Comparison of ENCODE assay signal across 10 mouse cellular contexts in the genomic region with DNA sequence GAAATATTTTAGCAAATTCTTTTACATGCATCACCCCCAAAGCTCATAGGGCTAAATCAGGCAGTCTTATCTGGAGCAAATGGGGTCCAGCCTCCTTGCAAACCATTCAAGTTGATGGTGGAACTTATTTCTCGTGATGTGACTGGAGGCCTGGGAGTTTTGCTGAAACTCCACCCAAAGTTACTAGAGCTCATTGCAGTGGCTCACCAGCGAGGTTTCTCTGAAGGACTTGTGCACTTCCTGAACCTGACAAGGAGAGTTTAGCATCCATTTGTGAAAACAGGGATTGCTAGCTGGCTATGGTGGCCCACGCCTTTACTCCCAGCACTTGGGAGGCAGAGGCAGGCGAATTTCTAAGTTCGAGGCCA. TPM values are rescaled to one million over a fixed set of nuclear protein-coding genes. Genes with fewer than 3 reads are reported as not detected.
DNase-seq lines count a peak whose midpoint lies in the region; ATAC-seq and TF ChIP-seq lines count a peak whose summit lies in the region.
"Had no signal": no experiment of that assay in that cellular context is flagged by ENCODE, and none has a peak within 500 bp of the region (broad histone marks: within the 10 kb centered on the region; RNA-seq: fewer than 3 reads in every experiment).

No protein-coding gene starts in this region.

- no peak for TF ChIP-seq EP300 in stomach, postnatal 0 days (optimal IDR thresholded peaks at IDR 0.05)

- 77% methylated on average over 5 of the region's 5 CpGs for WGBS in stomach, embryonic 15.5 days
- 80% methylated on average over 5 of the region's 5 CpGs for WGBS in stomach, postnatal 0 days

- peaks cover 9% of the 10 kb centered on the region for H3K27me3 ChIP-seq in erythroblast, embryonic 14.5 days (ENCODE audit: control insufficient read depth)
- H3K27me3 ChIP-seq in stomach, embryonic 15.5 days (replicated peaks), result no peaks in the 10 kb centered on the region
- H3K27me3 ChIP-seq in stomach, postnatal 0 days (ENCODE audit: control insufficient read depth, insufficient read depth, low read length), result no peaks in the 10 kb centered on the region
- H3K27me3 ChIP-seq: neural tube, embryonic 15.5 days had no signal

- no peaks in the 10 kb centered on the region for H3K9me3 ChIP-seq in erythroblast, embryonic 14.5 days (ENCODE audit: control insufficient read depth, low read length)
- H3K9me3 ChIP-seq in stomach, embryonic 15.5 days, result no peaks in the 10 kb centered on the region
- H3K9me3 ChIP-seq in stomach, postnatal 0 days (ENCODE audit: control insufficient read depth, low read length), result no peaks in the 10 kb centered on the region
- H3K9me3 ChIP-seq: neural tube, embryonic 15.5 days had no signal

- peak overlapping the region; percentile 67 for H3K4me3 ChIP-seq in erythroblast, embryonic 14.5 days (replicated peaks)
- no peak overlapping the region for H3K4me3 ChIP-seq in layer of hippocampus, adult 2 months
- H3K4me3 ChIP-seq in stomach, embryonic 15.5 days (replicated peaks), result 0 out of 2 replicates have a peak overlapping the region, but pooled peaks have one; percentile 57
- no peak overlapping the region for H3K4me3 ChIP-seq in stomach, postnatal 0 days (ENCODE audit: low read depth, low read length)

- peak overlapping the region; percentile 79; the same call in 1 of the 2 replicates for H3K27ac ChIP-seq in layer of hippocampus, adult 2 months
- no peak overlapping the region for H3K27ac ChIP-seq in stomach, embryonic 15.5 days
- no peak overlapping the region; the same call in 1 of the 2 replicates for H3K27ac ChIP-seq in stomach, postnatal 0 days (replicated peaks)
- H3K27ac ChIP-seq: hindbrain, embryonic 14.5 days had no signal

- TF ChIP-seq CTCF in layer of hippocampus, adult 2 months (conservative IDR thresholded peaks at IDR 0.05), result no peak
- TF ChIP-seq CTCF in stomach, postnatal 0 days (IDR thresholded peaks at IDR 0.05; ENCODE audit: low read depth), result no peak

- H3K4me2 ChIP-seq in stomach, embryonic 15.5 days, result no peak overlapping the region; the same call in 1 of the 2 replicates
- H3K4me2 ChIP-seq in stomach, postnatal 0 days (replicated peaks; ENCODE audit: low read depth), result no peak overlapping the region

- no peak for ATAC-seq in erythroblast, adult 5-6 weeks (replicated peaks; ENCODE audit: low FRiP score, poor library complexity, severe bottlenecking)
- no peak for ATAC-seq in stomach, embryonic 15.5 days (ENCODE audit: insufficient read depth, low FRiP score, low read depth)
- ATAC-seq in stomach, postnatal 0 days (ENCODE audit: low FRiP score, low TSS enrichment), result no peak

- H3K9ac ChIP-seq in stomach, embryonic 15.5 days, result no peak overlapping the region
- no peak overlapping the region for H3K9ac ChIP-seq in stomach, postnatal 0 days (ENCODE audit: low read length)

- DNase-seq in layer of hippocampus, adult 2 months (ENCODE audit: low spot score in 2 of 2), result no peak
- DNase-seq in layer of hippocampus, postnatal 14 days (ENCODE audit: low spot score in 2 of 2), result no peak
- no peak for DNase-seq in stomach, postnatal 0 days (ENCODE audit: low spot score)
- no peak for DNase-seq in thymus, postnatal 0 days (ENCODE audit: low spot score)
- DNase-seq in testis, postnatal 14 days (ENCODE audit: low spot score), result no peak

- H3K4me1 ChIP-seq in erythroblast, embryonic 14.5 days (ENCODE audit: control insufficient read depth), result peaks cover 24% of the 10 kb centered on the region
- H3K4me1 ChIP-seq in stomach, embryonic 15.5 days, result peaks cover 21% of the 10 kb centered on the region
- H3K4me1 ChIP-seq in stomach, postnatal 0 days (replicated peaks; ENCODE audit: control insufficient read depth, insufficient read depth), result 0 out of 2 replicates have a peak, but pooled peaks cover 3% of the 10 kb centered on the region

- no peaks in the 10 kb centered on the region for H3K36me3 ChIP-seq in erythroblast, embryonic 14.5 days (ENCODE audit: control insufficient read depth)
- H3K36me3 ChIP-seq in stomach, embryonic 15.5 days, result no peaks in the 10 kb centered on the region
- H3K36me3 ChIP-seq in stomach, postnatal 0 days (ENCODE audit: control insufficient read depth, insufficient read depth, low read length), result no peaks in the 10 kb centered on the region
- H3K36me3 ChIP-seq: neural tube, embryonic 15.5 days had no signal

RNA-seq across cellular contexts. Expression of gene Zdhhc18, which starts 15.9 kb away (rescaled TPM):
- polyA plus RNA-seq in erythroblast, embryonic 14.5 days (2012), result 0.25 and 0.43 TPM in 2 replicates
- total RNA-seq in erythroblast, adult 5-6 weeks (2015; ENCODE audit: low replicate concordance), result 4.4 and 8.8 TPM in 2 replicates
- total RNA-seq in erythroblast, adult 5-6 weeks (2017; ENCODE audit: low replicate concordance), result 3.8 and 8.8 TPM in 2 replicates
- total RNA-seq in layer of hippocampus, adult 2 months (2021), result 10 to 100 TPM; 37.1 to 38.0 TPM
- 10 to 100 TPM; 30.0 to 36.7 TPM for total RNA-seq in layer of hippocampus, postnatal 14 days (2021)
- 5.4 and 5.8 TPM in 2 replicates for polyA plus RNA-seq in stomach, embryonic 15.5 days (2015; fragmentation: Nextera tagmentation; extraction: Ambion mirVana)
- polyA plus RNA-seq in stomach, postnatal 0 days (2015; fragmentation: Nextera tagmentation; extraction: Ambion mirVana), result 1.6 and 3.6 TPM in 2 replicates
- 6.7 and 10.5 TPM in 2 replicates for polyA plus RNA-seq in thymus, postnatal 0 days (2015; fragmentation: Nextera tagmentation; extraction: Ambion mirVana)

RNA-seq across cellular contexts. Expression of gene Sfn, which starts 32.1 kb away (rescaled TPM):
- 0.06 and 0.22 TPM in 2 replicates for polyA plus RNA-seq in erythroblast, embryonic 14.5 days (2012)
- 0.84 TPM in 1 of 2 replicates, not detected in the other for total RNA-seq in erythroblast, adult 5-6 weeks (2015; ENCODE audit: low replicate concordance)
- total RNA-seq in erythroblast, adult 5-6 weeks (2017; ENCODE audit: low replicate concordance), result 0.28 and 1.5 TPM in 2 replicates
- total RNA-seq in layer of hippocampus, adult 2 months (2021), result 1 to 10 TPM; 1.6 to 1.8 TPM
- total RNA-seq in layer of hippocampus, postnatal 14 days (2021), result 1 to 10 TPM; 1.2 to 1.5 TPM
- polyA plus RNA-seq in stomach, embryonic 15.5 days (2015; fragmentation: Nextera tagmentation; extraction: Ambion mirVana), result 138 and 228 TPM in 2 replicates
- 355 and 371 TPM in 2 replicates for polyA plus RNA-seq in stomach, postnatal 0 days (2015; fragmentation: Nextera tagmentation; extraction: Ambion mirVana)
- 60.3 and 66.3 TPM in 2 replicates for polyA plus RNA-seq in thymus, postnatal 0 days (2015; fragmentation: Nextera tagmentation; extraction: Ambion mirVana)

RNA-seq across cellular contexts. Expression of gene Pigv, which starts 38.4 kb away (rescaled TPM):
- 1.6 and 2.0 TPM in 2 replicates for polyA plus RNA-seq in erythroblast, embryonic 14.5 days (2012)
- 0.84 and 8.1 TPM in 2 replicates for total RNA-seq in erythroblast, adult 5-6 weeks (2015; ENCODE audit: low replicate concordance)
- total RNA-seq in erythroblast, adult 5-6 weeks (2017; ENCODE audit: low replicate concordance), result 1.1 and 1.7 TPM in 2 replicates
- total RNA-seq in layer of hippocampus, adult 2 months (2021), result 1 to 10 TPM; 9.1 to 9.7 TPM
- total RNA-seq in layer of hippocampus, postnatal 14 days (2021), result 1 to 10 TPM; 6.8 to 9.1 TPM
- 14.7 and 18.7 TPM in 2 replicates for polyA plus RNA-seq in stomach, embryonic 15.5 days (2015; fragmentation: Nextera tagmentation; extraction: Ambion mirVana)
- polyA plus RNA-seq in stomach, postnatal 0 days (2015; fragmentation: Nextera tagmentation; extraction: Ambion mirVana), result 11.5 and 13.0 TPM in 2 replicates
- 18.6 and 19.4 TPM in 2 replicates for polyA plus RNA-seq in thymus, postnatal 0 days (2015; fragmentation: Nextera tagmentation; extraction: Ambion mirVana)

RNA-seq across cellular contexts. Expression of gene Gpn2, which starts 49.9 kb away (rescaled TPM):
- 4.0 and 4.2 TPM in 2 replicates for polyA plus RNA-seq in erythroblast, embryonic 14.5 days (2012)
- 1.7 and 3.1 TPM in 2 replicates for total RNA-seq in erythroblast, adult 5-6 weeks (2015; ENCODE audit: low replicate concordance)
- 1.3 and 11.2 TPM in 2 replicates for total RNA-seq in erythroblast, adult 5-6 weeks (2017; ENCODE audit: low replicate concordance)
- total RNA-seq in layer of hippocampus, adult 2 months (2021), result 10 to 100 TPM; 10.7 to 11.6 TPM
- 10 to 100 TPM; 11.1 to 11.4 TPM for total RNA-seq in layer of hippocampus, postnatal 14 days (2021)
- 16.4 and 17.7 TPM in 2 replicates for polyA plus RNA-seq in stomach, embryonic 15.5 days (2015; fragmentation: Nextera tagmentation; extraction: Ambion mirVana)
- 13.9 and 14.8 TPM in 2 replicates for polyA plus RNA-seq in stomach, postnatal 0 days (2015; fragmentation: Nextera tagmentation; extraction: Ambion mirVana)
- polyA plus RNA-seq in thymus, postnatal 0 days (2015; fragmentation: Nextera tagmentation; extraction: Ambion mirVana), result 23.4 and 25.9 TPM in 2 replicates

RNA-seq across cellular contexts. Expression of gene Gpatch3, which starts 59.5 kb away (rescaled TPM):
- polyA plus RNA-seq in erythroblast, embryonic 14.5 days (2012), result 1.2 and 1.6 TPM in 2 replicates
- 0.84 TPM in 1 of 2 replicates, not detected in the other for total RNA-seq in erythroblast, adult 5-6 weeks (2015; ENCODE audit: low replicate concordance)
- 9.7 and 26.5 TPM in 2 replicates for total RNA-seq in erythroblast, adult 5-6 weeks (2017; ENCODE audit: low replicate concordance)
- 10 to 100 TPM in 1 of 2 experiments, 1 to 10 TPM in 1; 6.5 to 10.3 TPM for total RNA-seq in layer of hippocampus, adult 2 months (2021)
- total RNA-seq in layer of hippocampus, postnatal 14 days (2021), result 1 to 10 TPM; 8.0 TPM
- 6.2 and 6.5 TPM in 2 replicates for polyA plus RNA-seq in stomach, embryonic 15.5 days (2015; fragmentation: Nextera tagmentation; extraction: Ambion mirVana)
- polyA plus RNA-seq in stomach, postnatal 0 days (2015; fragmentation: Nextera tagmentation; extraction: Ambion mirVana), result 3.6 and 3.8 TPM in 2 replicates
- 8.3 and 8.9 TPM in 2 replicates for polyA plus RNA-seq in thymus, postnatal 0 days (2015; fragmentation: Nextera tagmentation; extraction: Ambion mirVana)

Comparison
In these comparisons a context has a peak if more than half of its experiments do, and no peak if none do; other contexts are left out.
1. H3K4me3 ChIP-seq: peak in erythroblast, embryonic 14.5 days (single experiment) and stomach, embryonic 15.5 days (single experiment); none in layer of hippocampus, adult 2 months (single experiment) and stomach, postnatal 0 days (single experiment).
2. RNA of gene Sfn, which starts 32.1 kb away (polyA plus RNA-seq): 355 to 371 TPM in stomach, postnatal 0 days, 138 to 228 TPM in stomach, embryonic 15.5 days and 60.3 to 66.3 TPM in thymus, postnatal 0 days; 0.06 to 0.22 TPM in erythroblast, embryonic 14.5 days; every median in the first group is over 10 times any median in the second.